Mouse (Mus musculus): Measurements from ENCODE around the gene Gm49369. TPM values are rescaled to one million over a fixed set of nuclear protein-coding genes. Genes with fewer than 3 reads are reported as not detected.
"Not testable (repeated sequence)": the region's sequence is repeated elsewhere in the genome, so short reads cannot be mapped to it uniquely, and the experiment has no call there.

Gm49369 gene
- polyA plus RNA-seq, 1 experiment from 2014 or later: 0.80 TPM

- no peak for TF ChIP-seq EP300 (optimal IDR thresholded peaks at IDR 0.05)
- no peak for TF ChIP-seq CTCF (IDR thresholded peaks at IDR 0.05; ENCODE audit: low read depth)
- peak; percentile 60 for ATAC-seq (ENCODE audit: low FRiP score, low TSS enrichment)
- WGBS: 28% methylated on average over 9 of the region's 9 CpGs
- no peaks in the 10 kb centered on the region for H3K36me3 ChIP-seq (ENCODE audit: control insufficient read depth, insufficient read depth, low read length)
- H3K4me3 ChIP-seq (ENCODE audit: low read depth, low read length): no peak overlapping the region
- no peaks in the 10 kb centered on the region for H3K27me3 ChIP-seq (ENCODE audit: control insufficient read depth, insufficient read depth, low read length)
- H3K4me2 ChIP-seq (replicated peaks; ENCODE audit: low read depth): no peak overlapping the region
- H3K4me1 ChIP-seq (replicated peaks; ENCODE audit: control insufficient read depth, insufficient read depth): no peaks in the 10 kb centered on the region; the same call in none of the 2 replicates
- peak; percentile 49 for DNase-seq (ENCODE audit: low spot score)
- peak overlapping the region; percentile 58 for H3K27ac ChIP-seq (replicated peaks)
- 0 out of 2 replicates have a peak overlapping the region, but pooled peaks have one; percentile 8 for H3K9ac ChIP-seq (ENCODE audit: low read length)
- H3K9me3 ChIP-seq (ENCODE audit: control insufficient read depth, low read length): no peaks in the 10 kb centered on the region
These were observed 52.2 kb downstream of the Gm49369 start for GRCm38 (mm10) chr7:142330271-142330724.

- ATAC-seq (ENCODE audit: low FRiP score, low TSS enrichment): no peak
- Histone ChIP-seq H3K27me3 (ENCODE audit: control insufficient read depth, insufficient read depth, low read length) (no peaks in the 10 kb centered on the region), H3K4me2 (replicated peaks; ENCODE audit: low read depth) (no peak overlapping the region), H3K4me1 (replicated peaks; ENCODE audit: control insufficient read depth, insufficient read depth) (no peaks in the 10 kb centered on the region; the same call in 1 of the 2 replicates), H3K36me3 (ENCODE audit: control insufficient read depth, insufficient read depth, low read length) (no peaks in the 10 kb centered on the region), H3K9ac (ENCODE audit: low read length) (no peak overlapping the region), H3K4me3 (ENCODE audit: low read depth, low read length) (no peak overlapping the region), H3K9me3 (ENCODE audit: control insufficient read depth, low read length) (no peaks in the 10 kb centered on the region), H3K27ac (replicated peaks) (no peak overlapping the region)
- TF ChIP-seq CTCF (IDR thresholded peaks at IDR 0.05; ENCODE audit: low read depth) (no peak), EP300 (optimal IDR thresholded peaks at IDR 0.05) (no peak)
- 69% methylated on average over 3 of the region's 3 CpGs for WGBS
- DNase-seq (ENCODE audit: low spot score): no peak
These were observed 54.0 kb downstream of the Gm49369 start for GRCm38 (mm10) chr7:142328507-142328906.

GRCm38 (mm10) chr7:142326714-142327445 is 55.6 kb downstream of the Gm49369 start:
- no peaks in the 10 kb centered on the region for H3K27me3 ChIP-seq (ENCODE audit: control insufficient read depth, insufficient read depth, low read length)
- H3K4me2 ChIP-seq (replicated peaks; ENCODE audit: low read depth): no peak overlapping the region
- no peaks in the 10 kb centered on the region for H3K9me3 ChIP-seq (ENCODE audit: control insufficient read depth, low read length)
- no peaks in the 10 kb centered on the region for H3K36me3 ChIP-seq (ENCODE audit: control insufficient read depth, insufficient read depth, low read length)
- peak; percentile 47 for TF ChIP-seq EP300 (optimal IDR thresholded peaks at IDR 0.05)
- TF ChIP-seq CTCF (IDR thresholded peaks at IDR 0.05; ENCODE audit: low read depth): no peak
- no peaks in the 10 kb centered on the region; the same call in 1 of the 2 replicates for H3K4me1 ChIP-seq (replicated peaks; ENCODE audit: control insufficient read depth, insufficient read depth)
- no peak overlapping the region; the same call in 1 of the 2 replicates for H3K9ac ChIP-seq (ENCODE audit: low read length)
- no peak for DNase-seq (ENCODE audit: low spot score)
- peak overlapping the region; percentile 86 for H3K27ac ChIP-seq (replicated peaks)
- peak; percentile 35; the same call in 1 of the 2 replicates for ATAC-seq (ENCODE audit: low FRiP score, low TSS enrichment)
- 27% methylated on average over 9 of the region's 9 CpGs for WGBS
- no peak overlapping the region for H3K4me3 ChIP-seq (ENCODE audit: low read depth, low read length)

- H3K27me3 ChIP-seq (ENCODE audit: control insufficient read depth, insufficient read depth, low read length): no peaks in the 10 kb centered on the region
These were observed 58.9 kb downstream of the Gm49369 start for GRCm38 (mm10) chr7:142323396-142324117.

GRCm38 (mm10) chr7:142322641-142323040 is 59.8 kb downstream of the Gm49369 start:
- WGBS: 81% methylated on average over 6 of the region's 6 CpGs
- Histone ChIP-seq H3K4me1 (replicated peaks; ENCODE audit: control insufficient read depth, insufficient read depth) (no peaks in the 10 kb centered on the region; the same call in 1 of the 2 replicates), H3K27ac (replicated peaks) (peak overlapping the region; percentile 73), H3K9me3 (ENCODE audit: control insufficient read depth, low read length) (no peaks in the 10 kb centered on the region), H3K4me3 (ENCODE audit: low read depth, low read length) (no peak overlapping the region), H3K4me2 (replicated peaks; ENCODE audit: low read depth) (no peak overlapping the region), H3K9ac (ENCODE audit: low read length) (no peak overlapping the region), H3K36me3 (ENCODE audit: control insufficient read depth, insufficient read depth, low read length) (no peaks in the 10 kb centered on the region), H3K27me3 (ENCODE audit: control insufficient read depth, insufficient read depth, low read length) (no peaks in the 10 kb centered on the region)
- DNase-seq (ENCODE audit: low spot score) (no peak), ATAC-seq (ENCODE audit: low FRiP score, low TSS enrichment) (no peak)
- TF ChIP-seq CTCF (IDR thresholded peaks at IDR 0.05; ENCODE audit: low read depth): no peak
- no peak for TF ChIP-seq EP300 (optimal IDR thresholded peaks at IDR 0.05)

More at GRCm38 (mm10) chr7:142323396-142324117, 58.9 kb downstream of the Gm49369 start:
- no peak overlapping the region for H3K4me2 ChIP-seq (replicated peaks; ENCODE audit: low read depth)
- TF ChIP-seq EP300 (optimal IDR thresholded peaks at IDR 0.05) (no peak), CTCF (IDR thresholded peaks at IDR 0.05; ENCODE audit: low read depth) (no peak)
- DNase-seq (ENCODE audit: low spot score) (no peak), ATAC-seq (ENCODE audit: low FRiP score, low TSS enrichment) (peak; percentile 13; the same call in 1 of the 2 replicates)
- no peak overlapping the region for H3K9ac ChIP-seq (ENCODE audit: low read length)
- peak overlapping the region; percentile 56; the same call in 1 of the 2 replicates for H3K27ac ChIP-seq (replicated peaks)
- H3K36me3 ChIP-seq (ENCODE audit: control insufficient read depth, insufficient read depth, low read length): no peaks in the 10 kb centered on the region
- 63% methylated on average over 12 of the region's 12 CpGs for WGBS
- no peak overlapping the region for H3K4me3 ChIP-seq (ENCODE audit: low read depth, low read length)
- H3K9me3 ChIP-seq (ENCODE audit: control insufficient read depth, low read length): no peaks in the 10 kb centered on the region
- H3K4me1 ChIP-seq (replicated peaks; ENCODE audit: control insufficient read depth, insufficient read depth): no peaks in the 10 kb centered on the region; the same call in 1 of the 2 replicates

GRCm38 (mm10) chr7:142321637-142322306 is 60.7 kb downstream of the Gm49369 start:
- not testable (repeated sequence) for DNase-seq (ENCODE audit: low spot score); H3K27me3 ChIP-seq (ENCODE audit: control insufficient read depth, insufficient read depth, low read length); H3K9me3 ChIP-seq (ENCODE audit: control insufficient read depth, low read length); ATAC-seq (ENCODE audit: low FRiP score, low TSS enrichment); H3K9ac ChIP-seq (ENCODE audit: low read length); H3K36me3 ChIP-seq (ENCODE audit: control insufficient read depth, insufficient read depth, low read length); H3K4me3 ChIP-seq (ENCODE audit: low read depth, low read length); H3K4me2 ChIP-seq (replicated peaks; ENCODE audit: low read depth); H3K4me1 ChIP-seq (replicated peaks; ENCODE audit: control insufficient read depth, insufficient read depth)
- H3K27ac ChIP-seq (replicated peaks): peak overlapping the region; percentile 78
- WGBS: 56% methylated on average over 3 of the region's 10 CpGs
